ENCODE assay signal across 18 mouse cellular contexts in the genomic region with DNA sequence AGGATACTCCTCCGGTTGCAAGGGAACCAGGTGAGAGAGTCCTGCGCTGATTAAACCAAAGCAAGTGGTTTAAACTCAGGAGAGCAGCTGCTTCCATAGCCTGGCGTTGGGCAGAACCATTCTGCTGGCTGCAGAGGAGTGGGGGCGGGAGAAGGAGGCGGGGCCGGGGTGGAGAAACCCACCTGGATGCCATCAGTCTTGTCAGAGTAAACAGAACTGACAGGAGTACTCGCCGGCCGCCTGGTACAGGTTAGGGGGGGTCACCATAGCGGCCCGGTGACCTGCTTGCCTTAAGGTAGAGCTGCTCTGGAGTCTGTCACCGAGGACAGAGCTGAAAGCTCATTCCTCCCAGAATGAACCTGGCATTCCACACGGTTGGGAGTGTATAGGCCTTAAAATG. TPM values are rescaled to one million over a fixed set of nuclear protein-coding genes. Genes with fewer than 3 reads are reported as not detected.
DNase-seq lines count a peak whose midpoint lies in the region; ATAC-seq lines count a peak whose summit lies in the region.
"Had no signal": no experiment of that assay in that cellular context is flagged by ENCODE, and none has a peak within 500 bp of the region (broad histone marks: within the 10 kb centered on the region; RNA-seq: fewer than 3 reads in every experiment).

No protein-coding gene starts in this region.

- 0 out of 2 replicates have a peak, but pooled peaks have one; percentile 25 for ATAC-seq in heart, embryonic 12.5 days (ENCODE audit: insufficient number of reproducible peaks, low FRiP score)
- ATAC-seq in neural tube, embryonic 15.5 days (ENCODE audit: low FRiP score), result no peak
- peak; percentile 89 for ATAC-seq in limb, embryonic 11.5 days (ENCODE audit: insufficient number of reproducible peaks, low FRiP score, low TSS enrichment, low read depth)
- ATAC-seq in megakaryocyte progenitor cell, adult 5-6 weeks (replicated peaks; ENCODE audit: poor library complexity), result no peak
- ATAC-seq: midbrain, embryonic 16.5 days had no signal

- no peak overlapping the region for H3K27ac ChIP-seq in heart, embryonic 12.5 days (ENCODE audit: poor library complexity, severe bottlenecking)
- no peak overlapping the region for H3K27ac ChIP-seq in neural tube, embryonic 15.5 days (replicated peaks)
- no peak overlapping the region for H3K27ac ChIP-seq in limb, embryonic 11.5 days (replicated peaks; ENCODE audit: low read depth, low read length)
- H3K27ac ChIP-seq: heart, adult 2 months; hindbrain, embryonic 12.5 days; kidney, postnatal 0 days; liver, embryonic 14.5 days had no signal

- peaks cover 13% of the 10 kb centered on the region for H3K4me1 ChIP-seq in heart, embryonic 12.5 days (replicated peaks)
- peaks cover 8% of the 10 kb centered on the region for H3K4me1 ChIP-seq in neural tube, embryonic 15.5 days
- peaks cover 12% of the 10 kb centered on the region for H3K4me1 ChIP-seq in limb, embryonic 11.5 days (ENCODE audit: control insufficient read depth, insufficient read depth, low read length)

- no peaks in the 10 kb centered on the region for H3K36me3 ChIP-seq in heart, embryonic 12.5 days
- no peaks in the 10 kb centered on the region for H3K36me3 ChIP-seq in neural tube, embryonic 15.5 days
- H3K36me3 ChIP-seq in limb, embryonic 11.5 days (ENCODE audit: control insufficient read depth, insufficient read depth, low read length), result no peaks in the 10 kb centered on the region
- H3K36me3 ChIP-seq: hindbrain, embryonic 12.5 days had no signal

- 5% methylated on average over 13 of the region's 13 CpGs for WGBS in heart, embryonic 12.5 days
- 7% methylated on average over 13 of the region's 13 CpGs for WGBS in neural tube, embryonic 15.5 days
- 2% methylated on average over 13 of the region's 13 CpGs for WGBS in limb, embryonic 11.5 days

- peaks cover 25% of the 10 kb centered on the region for H3K27me3 ChIP-seq in heart, embryonic 12.5 days (replicated peaks)
- peaks cover 13% of the 10 kb centered on the region for H3K27me3 ChIP-seq in neural tube, embryonic 15.5 days (replicated peaks)
- peaks cover 11% of the 10 kb centered on the region; the same call in 1 of the 2 replicates for H3K27me3 ChIP-seq in limb, embryonic 11.5 days (ENCODE audit: control insufficient read depth, insufficient read depth, low read length)

- no peak overlapping the region for H3K4me2 ChIP-seq in heart, embryonic 12.5 days
- H3K4me2 ChIP-seq in neural tube, embryonic 15.5 days, result no peak overlapping the region
- peak overlapping the region; percentile 12; the same call in 1 of the 2 replicates for H3K4me2 ChIP-seq in limb, embryonic 11.5 days (ENCODE audit: low read depth, severe bottlenecking)
- H3K4me2 ChIP-seq: hindbrain, embryonic 12.5 days had no signal

- H3K9ac ChIP-seq in heart, embryonic 12.5 days, result no peak overlapping the region
- H3K9ac ChIP-seq in neural tube, embryonic 15.5 days (replicated peaks), result no peak overlapping the region
- no peak overlapping the region for H3K9ac ChIP-seq in limb, embryonic 11.5 days (ENCODE audit: low read length)
- H3K9ac ChIP-seq: hindbrain, embryonic 12.5 days; liver, embryonic 14.5 days had no signal

- H3K9me3 ChIP-seq in heart, embryonic 12.5 days (replicated peaks), result no peaks in the 10 kb centered on the region
- no peaks in the 10 kb centered on the region for H3K9me3 ChIP-seq in neural tube, embryonic 15.5 days (replicated peaks)
- no peaks in the 10 kb centered on the region for H3K9me3 ChIP-seq in limb, embryonic 11.5 days (ENCODE audit: control insufficient read depth, low read length)
- H3K9me3 ChIP-seq: hindbrain, embryonic 12.5 days had no signal

- no peak for DNase-seq in heart, adult 9 months (ENCODE audit: low spot score in 2 of 2)
- DNase-seq in neural tube, embryonic 10.5 days (ENCODE audit: extremely low spot score, low spot score), result peak; percentile 66
- DNase-seq in limb, embryonic 11.5 days (ENCODE audit: low spot score), result peak; percentile 84
- DNase-seq in yolk sac, embryonic 10.5 days (ENCODE audit: low spot score), result peak; percentile 83
- DNase-seq in cerebellum, postnatal 4 days (ENCODE audit: low spot score in 2 of 2), result no peak
- DNase-seq: adrenal gland, postnatal 10 days; cerebellum, postnatal 25 days; heart, adult 2 months; lung, postnatal 4 days; right cerebral cortex, postnatal 25 days had no signal

- H3K4me3 ChIP-seq in heart, embryonic 12.5 days, result no peak overlapping the region
- no peak overlapping the region for H3K4me3 ChIP-seq in neural tube, embryonic 15.5 days (replicated peaks)
- no peak overlapping the region for H3K4me3 ChIP-seq in limb, embryonic 11.5 days (ENCODE audit: low read depth, low read length)
- H3K4me3 ChIP-seq: heart, adult 2 months; hindbrain, embryonic 12.5 days had no signal

RNA-seq across cellular contexts. Expression of a gene that starts 20.4 kb away (rescaled TPM):
- polyA plus RNA-seq in heart, embryonic 12.5 days (2016; fragmentation: Nextera tagmentation; extraction: Ambion mirVana), result 8.6 and 9.6 TPM in 2 replicates
- polyA plus RNA-seq in neural tube, embryonic 15.5 days (2015; fragmentation: Nextera tagmentation; extraction: Ambion mirVana), result 1.7 and 3.1 TPM in 2 replicates
- polyA plus RNA-seq in limb, embryonic 11.5 days (2014; fragmentation: Nextera tagmentation; extraction: Ambion mirVana), result 2.9 and 3.4 TPM in 2 replicates
- not detected in 2 replicates for total RNA-seq in megakaryocyte progenitor cell, adult 5-6 weeks (2015)
- total RNA-seq in megakaryocyte progenitor cell, adult 5-6 weeks (2017), result not detected in 2 replicates
- total RNA-seq: left cerebral cortex, adult 18-20 months had no signal

Comparison
In these comparisons a context has a peak if more than half of its experiments do, and no peak if none do; other contexts are left out.
1. ATAC-seq: peak in heart, embryonic 12.5 days (single experiment) and limb, embryonic 11.5 days (single experiment); none in neural tube, embryonic 15.5 days (single experiment) and megakaryocyte progenitor cell, adult 5-6 weeks (single experiment).
2. DNase-seq: peak in neural tube, embryonic 10.5 days (single experiment), limb, embryonic 11.5 days (single experiment) and yolk sac, embryonic 10.5 days (single experiment); none in heart, adult 9 months (0 of 2) and cerebellum, postnatal 4 days (0 of 2).